In genomic region chr9:91361033-91361855, GRCm38 (mm10) we compare ENCODE assay signal across 8 mouse cellular contexts. TPM values are rescaled to one million over a fixed set of nuclear protein-coding genes. Genes with fewer than 3 reads are reported as not detected.
DNase-seq lines count a peak whose midpoint lies in the region; ATAC-seq and TF ChIP-seq lines count a peak whose summit lies in the region.
"Had no signal": no experiment of that assay in that cellular context is flagged by ENCODE, and none has a peak within 500 bp of the region (broad histone marks: within the 10 kb centered on the region; RNA-seq: fewer than 3 reads in every experiment).

No protein-coding gene starts in this region.

- H3K4me3 ChIP-seq in C2C12 (ENCODE audit: insufficient read depth, poor library complexity, severe bottlenecking) (no peak overlapping the region), ES-Bruce4 (ENCODE audit: low read depth, low read length) (peak overlapping the region; percentile 17)
- peak overlapping the region; percentile 72 for H3K4me3 ChIP-seq in forebrain, embryonic 11.5 days (ENCODE audit: low read depth, low read length)
- peak overlapping the region; percentile 37; the same call in 1 of the 2 replicates for H3K4me3 ChIP-seq in liver, embryonic 13.5 days (replicated peaks)

- H3K27me3 ChIP-seq in C2C12 (ENCODE audit: control insufficient read depth, insufficient read depth, insufficient read length) (no peaks in the 10 kb centered on the region), ES-Bruce4 (ENCODE audit: control insufficient read depth, insufficient read depth, low read length, poor library complexity, severe bottlenecking) (peaks cover 28% of the 10 kb centered on the region)
- peaks cover 17% of the 10 kb centered on the region for H3K27me3 ChIP-seq in forebrain, embryonic 11.5 days (ENCODE audit: control insufficient read depth, insufficient read depth, low read length)
- peaks cover 91% of the 10 kb centered on the region for H3K27me3 ChIP-seq in liver, embryonic 13.5 days

- H3K9me3 ChIP-seq in ES-Bruce4 (replicated peaks; ENCODE audit: control insufficient read depth, insufficient read depth, low read length, poor library complexity, severe bottlenecking), result no peaks in the 10 kb centered on the region
- H3K9me3 ChIP-seq in forebrain, embryonic 11.5 days (ENCODE audit: control insufficient read depth, low read length), result no peaks in the 10 kb centered on the region
- H3K9me3 ChIP-seq in liver, embryonic 13.5 days (replicated peaks), result no peaks in the 10 kb centered on the region

- DNase-seq in forebrain, embryonic 11.5 days (ENCODE audit: low spot score), result peak; percentile 68
- DNase-seq in liver, embryonic 13.5 days, result no peak
- DNase-seq in urinary bladder, adult 18-20 months (ENCODE audit: low spot score in 2 of 2), result no peak
- DNase-seq in gastrocnemius, postnatal 36 days, result no peak
- DNase-seq in left cerebral cortex, adult 9 months (ENCODE audit: low spot score in 2 of 2), result no peak

- no peaks in the 10 kb centered on the region for H3K4me1 ChIP-seq in ES-Bruce4 (ENCODE audit: control insufficient read depth, insufficient read depth, low read length)
- H3K4me1 ChIP-seq in forebrain, embryonic 11.5 days (replicated peaks; ENCODE audit: control insufficient read depth, insufficient read depth, low read length), result no peaks in the 10 kb centered on the region; the same call in 1 of the 2 replicates
- peaks cover 13% of the 10 kb centered on the region; the same call in 1 of the 2 replicates for H3K4me1 ChIP-seq in liver, embryonic 13.5 days (replicated peaks)

- no peak for TF ChIP-seq CTCF in C2C12 (IDR thresholded peaks at IDR 0.05; ENCODE audit: control insufficient read depth, insufficient read depth, insufficient read length)
- no peak for TF ChIP-seq CTCF in ES-Bruce4 (IDR thresholded peaks at IDR 0.05; ENCODE audit: low read depth, low read length)

- peak overlapping the region; percentile 49 for H3K4me2 ChIP-seq in forebrain, embryonic 11.5 days (ENCODE audit: low read depth, low read length, severe bottlenecking)
- no peak overlapping the region for H3K4me2 ChIP-seq in liver, embryonic 13.5 days

- H3ac ChIP-seq in C2C12 (ENCODE audit: control insufficient read depth, insufficient read length, low read depth), result peak overlapping the region; percentile 40

- no peaks in the 10 kb centered on the region for H3K36me3 ChIP-seq in C2C12 (ENCODE audit: control insufficient read depth, insufficient read depth)
- no peaks in the 10 kb centered on the region for H3K36me3 ChIP-seq in ES-Bruce4 (ENCODE audit: control insufficient read depth, insufficient read depth, low read length, poor library complexity, severe bottlenecking)
- H3K36me3 ChIP-seq in forebrain, embryonic 11.5 days (ENCODE audit: control insufficient read depth, insufficient read depth, low read length), result no peaks in the 10 kb centered on the region
- H3K36me3 ChIP-seq in liver, embryonic 13.5 days, result no peaks in the 10 kb centered on the region

- H3K79me3 ChIP-seq in C2C12 (ENCODE audit: low read depth), result no peaks in the 10 kb centered on the region

- H3K27ac ChIP-seq in ES-Bruce4 (ENCODE audit: insufficient read depth, low read length), result no peak overlapping the region
- H3K27ac ChIP-seq in forebrain, embryonic 11.5 days (ENCODE audit: low read depth, low read length), result peak overlapping the region; percentile 95
- no peak overlapping the region for H3K27ac ChIP-seq in liver, embryonic 13.5 days

- peaks cover 6% of the 10 kb centered on the region for H3K79me2 ChIP-seq in C2C12 (ENCODE audit: control insufficient read depth, insufficient read depth)

- no peak overlapping the region for H3K9ac ChIP-seq in ES-Bruce4 (ENCODE audit: low read depth, poor library complexity, severe bottlenecking)
- peak overlapping the region; percentile 98 for H3K9ac ChIP-seq in forebrain, embryonic 11.5 days (ENCODE audit: low read length)
- no peak overlapping the region for H3K9ac ChIP-seq in liver, embryonic 13.5 days

- TF ChIP-seq EP300 in ES-Bruce4 (IDR thresholded peaks at IDR 0.05; ENCODE audit: insufficient read depth, low read depth, low read length), result no peak

- no peak for ATAC-seq in forebrain, embryonic 11.5 days (replicated peaks; ENCODE audit: low FRiP score)
- ATAC-seq in liver, embryonic 13.5 days (ENCODE audit: low read depth), result no peak

- under 1% methylated on average over 34 of the region's 35 CpGs for WGBS in forebrain, embryonic 11.5 days
- under 1% methylated on average over 35 of the region's 35 CpGs for WGBS in liver, embryonic 13.5 days (ENCODE audit: insufficient replicate concordance)

- intact Hi-C loops in gastrocnemius, postnatal 36 days (cut with DNase I), result no loop called here

- TF ChIP-seq POLR2A in ES-Bruce4 (IDR thresholded peaks at IDR 0.05; ENCODE audit: insufficient read depth, low read length), result no peak

TF ChIP-seq in C2C12, 6 proteins besides CTCF, POLR2A, EP300 and RAD21:
- TF ChIP-seq CEBPB (IDR thresholded peaks at IDR 0.05; ENCODE audit: low read depth) (no peak), FOSL1 (IDR thresholded peaks at IDR 0.05; ENCODE audit: insufficient read depth, low read length, poor library complexity, severe bottlenecking) (no peak), MYOG (IDR thresholded peaks at IDR 0.05; ENCODE audit: control insufficient read depth, extremely low read depth, insufficient read length) (no peak), MYOD1 (IDR thresholded peaks at IDR 0.05; ENCODE audit: control insufficient read depth, insufficient read length, low read depth) (no peak), USF1 (IDR thresholded peaks at IDR 0.05; ENCODE audit: low read depth) (no peak), MAX (IDR thresholded peaks at IDR 0.05) (no peak)

RNA-seq across cellular contexts. Expression of gene Zic4, which starts 1.0 kb away (rescaled TPM):
- 0.99 TPM for polyA plus RNA-seq in C2C12 (2012; fragmentation: generic; extraction: Trizol)
- polyA plus RNA-seq in ES-Bruce4 (2011; ENCODE audit: insufficient read depth, insufficient read length, low read depth, missing spikeins), result not detected in 2 replicates
- 58.8 and 59.5 TPM in 2 replicates for polyA plus RNA-seq in forebrain, embryonic 11.5 days (2014; fragmentation: Nextera tagmentation; extraction: Ambion mirVana)
- polyA plus RNA-seq in liver, embryonic 13.5 days (2015; fragmentation: Nextera tagmentation; extraction: Ambion mirVana), result not detected in 2 replicates
- under 1 TPM in 1 of 2 experiments, not detected in 1; 0.43 TPM for total RNA-seq in gastrocnemius, postnatal 36 days (2021)
- polyA plus RNA-seq: liver, embryonic 16.5 days had no signal

RNA-seq across cellular contexts. Expression of gene Zic1, which starts 4.4 kb away (rescaled TPM):
- polyA plus RNA-seq in C2C12 (2012; fragmentation: generic; extraction: Trizol) (9.9 TPM), ES-Bruce4 (2011; ENCODE audit: insufficient read depth, insufficient read length, low read depth, missing spikeins) (0.13 TPM in 1 of 2 replicates, not detected in the other)
- polyA plus RNA-seq in forebrain, embryonic 11.5 days (2014; fragmentation: Nextera tagmentation; extraction: Ambion mirVana), result 14.7 and 15.7 TPM in 2 replicates
- 0.05 and 0.10 TPM in 2 replicates for polyA plus RNA-seq in liver, embryonic 13.5 days (2015; fragmentation: Nextera tagmentation; extraction: Ambion mirVana)
- 1 to 10 TPM; 1.3 to 2.8 TPM for total RNA-seq in gastrocnemius, postnatal 36 days (2021)

Comparison
In these comparisons a context has a peak if more than half of its experiments do, and no peak if none do; other contexts are left out.
1. RNA of gene Zic4, which starts 1.0 kb away (polyA plus RNA-seq): 58.8 to 59.5 TPM in forebrain, embryonic 11.5 days; 0.99 TPM in C2C12 (single experiment), not detected in liver, embryonic 13.5 days and not detected in ES-Bruce4; every median in the first group is over 10 times any median in the second.